Mouse (Mus musculus) mesoderm, embryonic 11.5 days (tissue): ENCODE measurements at regions not wholly inside any gene's neighbourhood (a gene's known extent, or its start where the extent isn't known, plus 50 kb on each side); places are given as distances from the start of the nearest gene placed in this dataset.

Experiments used
- DNase-seq: peaks from one replicate; pipeline ENCODE4 v3.0.0-alpha.2; 2012; ENCODE audit warnings: low read depth, low spot score

DNA sequence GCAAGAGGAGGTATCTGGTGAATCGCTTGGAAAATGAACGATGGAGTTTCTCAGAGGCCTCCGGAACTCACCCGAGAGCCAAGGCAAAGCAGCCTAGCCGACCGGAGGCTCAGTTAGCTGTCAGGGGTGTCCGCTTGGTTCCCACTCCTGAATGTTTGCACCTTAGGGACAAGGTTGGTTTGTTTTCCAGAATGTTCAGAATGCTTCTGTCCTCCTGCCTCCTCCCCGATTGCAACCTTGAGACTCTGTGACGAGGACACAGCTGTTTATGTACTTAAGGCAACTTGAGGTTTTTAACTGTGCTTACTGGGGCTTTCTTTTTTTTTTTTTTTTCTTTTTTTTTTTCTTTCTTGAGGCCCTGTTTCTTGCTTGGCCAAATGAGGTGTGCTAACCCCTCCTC is 281.1 kb upstream of the Tbx3 start:
- DNase-seq, result no peak

DNA sequence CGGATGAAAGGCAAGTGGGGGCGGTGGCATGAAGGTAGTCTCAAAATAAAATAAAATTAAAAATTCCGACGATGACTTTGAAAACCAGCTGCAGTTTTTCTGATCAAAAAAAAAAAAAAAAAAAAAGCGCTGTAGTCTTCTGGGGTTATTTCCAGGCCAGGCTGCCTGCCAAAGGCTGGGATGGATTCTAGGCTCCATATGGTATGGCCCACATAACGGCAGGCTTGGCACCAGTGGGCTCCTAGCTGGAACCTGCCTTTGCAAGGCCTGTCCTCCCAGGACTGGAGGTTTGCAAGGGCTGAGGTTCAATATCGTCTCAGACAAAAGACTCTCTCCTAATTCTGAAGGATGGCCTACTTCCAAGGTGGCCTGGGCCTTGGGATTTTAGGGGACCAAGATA is 280.6 kb upstream of the Tbx3 start:
- no peak for DNase-seq

DNA sequence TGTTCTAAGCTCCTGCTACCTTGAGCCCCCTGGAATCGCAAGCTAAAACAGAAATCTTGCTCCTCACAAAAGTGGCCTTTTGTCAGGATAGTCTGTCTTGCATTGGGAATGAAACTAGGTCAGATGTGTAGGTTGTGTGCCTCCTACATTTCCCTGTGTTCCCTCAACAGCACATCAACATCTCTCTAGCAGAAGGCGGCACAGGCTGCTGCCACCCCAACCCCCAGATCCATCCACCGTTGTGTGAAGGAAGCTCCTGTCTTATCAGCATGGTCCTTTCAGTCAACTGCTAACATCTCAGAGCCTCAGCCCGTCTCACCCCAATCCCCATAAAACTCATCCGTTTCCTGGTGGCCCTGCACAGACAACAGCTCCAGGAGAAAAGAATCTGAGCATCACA is 272.0 kb upstream of the Tbx3 start:
- no peak for DNase-seq

DNA sequence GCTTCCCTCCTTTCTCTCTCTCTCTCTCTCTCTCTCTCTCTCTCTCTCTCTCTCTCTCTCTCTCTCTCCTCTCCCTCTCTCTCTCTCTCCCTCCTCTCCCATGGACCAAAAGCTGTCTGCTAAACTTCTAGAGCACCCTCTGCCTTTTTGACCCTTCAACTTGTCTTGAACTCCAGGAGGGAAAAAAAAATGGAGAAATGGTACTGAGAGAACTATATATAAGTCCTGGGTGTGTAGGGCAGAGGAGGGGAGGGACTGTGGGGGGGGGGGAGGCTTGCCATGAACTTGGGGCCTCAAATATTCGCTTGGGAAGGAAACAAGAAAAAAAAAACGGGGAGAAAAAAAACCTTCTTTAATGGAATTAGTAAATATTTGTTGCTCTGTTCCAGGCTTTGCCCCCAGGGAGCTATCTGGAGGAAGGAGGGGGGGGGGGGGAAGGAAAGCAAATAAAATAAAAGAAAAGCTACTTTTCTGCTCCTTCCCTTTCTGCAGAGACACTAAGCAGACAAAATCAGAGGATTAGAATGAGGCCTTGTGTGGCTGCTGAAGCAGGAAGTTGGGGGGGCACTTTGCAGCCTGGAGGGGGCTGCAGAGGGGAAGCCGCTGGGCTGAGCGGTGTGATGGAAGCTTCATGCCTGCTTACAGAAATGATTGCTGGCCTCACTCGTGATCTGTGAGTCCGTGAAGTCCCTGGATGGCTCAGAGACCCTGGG is 270.1 kb upstream of the Tbx3 start:
- peak; percentile 47 for DNase-seq

DNA sequence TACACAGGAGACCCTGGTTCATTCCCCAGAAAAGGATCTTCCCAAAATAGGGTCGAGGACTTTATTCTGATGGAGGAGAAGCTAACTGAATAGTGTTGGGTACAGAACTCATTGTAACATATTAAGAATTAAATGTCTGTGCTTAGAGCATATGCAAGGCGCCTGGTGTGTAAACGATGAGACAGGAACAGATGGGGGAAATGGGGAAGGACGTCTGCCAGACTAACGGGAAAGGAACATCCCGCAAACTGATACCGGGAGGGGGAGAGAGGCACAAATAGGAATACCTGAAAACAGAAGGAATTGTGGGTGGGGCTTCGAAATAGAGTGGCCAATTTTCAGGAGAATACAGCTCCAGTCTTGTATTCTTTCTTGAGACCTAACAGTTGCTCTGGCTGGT is 268.6 kb upstream of the Tbx3 start:
- DNase-seq, result no peak

DNA sequence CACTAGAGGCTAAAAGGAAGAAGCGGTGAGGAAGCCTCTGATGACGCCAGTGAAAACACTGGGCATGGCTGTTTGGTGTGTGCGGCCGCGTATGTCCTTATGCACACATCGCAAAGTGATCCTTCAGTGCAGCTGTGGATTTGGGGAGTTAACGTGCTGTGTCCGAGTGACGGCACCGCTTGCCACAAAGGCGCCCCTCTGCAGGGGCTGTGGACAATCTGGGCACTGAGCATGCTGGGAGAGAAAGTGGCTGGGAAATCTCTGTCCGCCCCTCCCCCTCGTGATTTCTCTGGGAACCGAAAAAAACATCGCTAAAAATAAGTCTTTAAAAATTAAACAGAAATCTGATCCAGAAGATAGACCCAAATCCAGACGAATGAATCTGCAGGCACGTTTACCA is 267.8 kb upstream of the Tbx3 start:
- no peak for DNase-seq

DNA sequence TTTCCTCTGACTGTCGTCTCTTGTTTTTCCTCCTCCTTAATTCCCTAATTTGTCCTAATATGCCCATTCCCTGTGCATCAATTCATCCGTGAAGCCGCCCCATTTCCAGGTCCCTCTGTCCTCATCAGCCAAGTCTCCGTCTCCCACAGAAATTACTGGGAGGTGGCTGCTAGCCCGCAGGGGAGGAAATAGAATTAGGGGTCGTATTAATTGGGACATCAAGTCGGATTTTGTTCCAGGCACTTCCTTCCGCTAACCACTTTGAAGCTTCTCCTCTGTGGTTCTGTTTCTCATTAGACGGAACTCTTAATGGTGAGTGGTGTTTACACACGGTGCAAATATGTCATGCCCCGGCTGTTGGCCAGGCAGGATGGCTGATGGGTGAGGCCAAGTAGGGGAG is 259.5 kb upstream of the Tbx3 start:
- DNase-seq, result no peak

DNA sequence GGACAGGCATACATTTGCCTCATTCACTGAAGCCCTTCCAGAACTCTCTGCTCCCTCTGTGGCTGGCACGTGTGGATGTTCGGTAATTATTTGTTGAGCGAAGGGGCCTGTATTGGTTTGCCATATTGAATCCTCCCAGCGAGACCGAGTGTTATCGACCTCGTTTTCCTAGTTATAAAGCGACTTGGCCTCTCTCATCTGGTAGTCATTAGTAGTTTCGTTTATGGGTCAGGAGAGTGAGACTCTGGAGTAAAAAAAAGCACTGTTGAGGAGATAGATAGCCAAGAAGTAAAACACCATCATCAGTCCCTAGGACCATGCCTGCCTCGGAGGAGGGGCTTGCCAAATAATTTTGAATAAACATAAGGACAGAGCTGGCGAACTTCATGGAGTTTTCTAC is 254.6 kb upstream of the Tbx3 start:
- DNase-seq, result no peak

DNA sequence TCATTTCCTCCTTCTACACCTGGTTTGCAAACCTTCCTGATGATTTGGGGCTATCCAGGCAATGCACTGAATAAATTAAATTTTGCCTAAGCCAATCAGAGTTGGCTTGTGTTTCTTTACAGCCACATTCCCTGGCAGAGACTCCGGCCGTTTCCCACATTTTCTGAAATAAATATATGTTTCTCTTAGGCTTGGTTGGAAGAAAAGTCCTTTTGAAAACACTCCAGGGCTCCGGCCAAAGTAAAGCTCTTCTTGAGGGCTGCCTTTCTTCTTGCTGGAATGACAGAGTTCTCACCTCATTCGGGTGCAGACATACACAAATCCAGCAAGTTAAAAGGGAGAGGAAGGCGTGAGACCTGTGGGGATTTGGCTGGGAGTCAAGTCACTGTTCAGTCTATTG is 252.0 kb upstream of the Tbx3 start:
- DNase-seq, result no peak

DNA sequence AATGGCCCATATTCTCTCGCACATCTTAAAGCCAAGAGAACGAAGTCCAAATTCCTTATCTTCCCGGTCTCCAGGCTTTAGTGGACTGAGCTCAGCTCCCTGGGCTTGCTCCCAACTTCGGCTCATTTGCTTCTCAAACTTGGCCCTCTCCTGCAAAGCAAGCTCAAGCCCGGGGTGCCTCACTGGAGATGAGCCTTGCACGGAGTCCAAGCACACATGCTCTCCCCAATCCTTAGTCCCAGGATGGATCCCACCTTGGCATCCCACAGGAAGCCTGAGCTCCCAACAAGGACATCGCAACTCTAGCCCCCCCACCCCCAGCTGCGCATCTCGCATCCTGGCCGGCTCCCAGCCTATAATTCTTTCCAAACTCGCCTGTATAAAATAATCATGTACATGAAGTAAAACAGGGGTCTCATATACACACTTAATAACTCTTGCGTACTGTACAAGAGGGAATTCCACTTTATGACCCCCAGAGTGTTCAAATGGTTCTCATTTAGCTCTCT is 242.9 kb upstream of the Tbx3 start:
- DNase-seq, result peak; percentile 37

DNA sequence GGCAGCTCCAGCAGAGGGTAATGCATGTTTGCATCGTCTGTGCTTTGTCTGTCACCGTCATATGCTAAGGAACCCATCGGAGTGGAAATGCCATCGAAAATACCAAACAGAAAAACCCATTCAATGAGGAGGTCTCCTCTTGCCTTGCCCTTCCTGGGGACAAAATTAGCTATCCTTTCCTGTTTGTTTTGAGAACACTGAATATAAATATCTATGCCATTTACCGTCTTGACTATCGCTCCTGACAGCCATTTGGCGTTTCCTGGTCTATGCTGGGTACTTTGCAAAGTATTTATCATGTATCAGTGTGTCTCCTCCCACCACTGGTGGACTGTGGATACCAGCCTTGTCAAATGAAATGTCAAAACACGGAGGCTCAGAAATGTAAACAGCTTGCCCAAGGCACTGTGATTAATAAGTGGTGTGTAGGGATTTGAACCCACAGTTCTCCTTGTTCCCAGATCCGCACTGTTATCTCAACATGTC is 239.2 kb upstream of the Tbx3 start:
- no peak for DNase-seq

DNA sequence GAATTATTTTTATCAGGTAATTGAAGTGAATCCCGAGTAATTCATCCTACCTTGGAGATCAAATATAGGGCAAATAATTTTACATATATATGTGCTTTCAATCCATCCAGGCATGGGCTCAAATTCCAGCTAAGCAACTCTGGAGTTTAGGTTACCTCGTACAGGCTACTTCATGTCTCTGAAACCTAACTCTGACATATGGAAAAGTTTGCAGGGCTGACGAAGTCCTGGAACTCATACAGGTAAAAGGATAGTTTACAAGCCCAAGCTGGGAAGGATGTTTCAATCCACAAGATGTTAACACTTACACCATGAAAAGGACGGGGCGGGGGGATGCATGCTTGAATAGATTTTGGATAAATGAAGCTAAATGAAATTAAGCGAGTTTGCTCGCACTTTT is 235.9 kb upstream of the Tbx3 start:
- DNase-seq, result no peak

DNA sequence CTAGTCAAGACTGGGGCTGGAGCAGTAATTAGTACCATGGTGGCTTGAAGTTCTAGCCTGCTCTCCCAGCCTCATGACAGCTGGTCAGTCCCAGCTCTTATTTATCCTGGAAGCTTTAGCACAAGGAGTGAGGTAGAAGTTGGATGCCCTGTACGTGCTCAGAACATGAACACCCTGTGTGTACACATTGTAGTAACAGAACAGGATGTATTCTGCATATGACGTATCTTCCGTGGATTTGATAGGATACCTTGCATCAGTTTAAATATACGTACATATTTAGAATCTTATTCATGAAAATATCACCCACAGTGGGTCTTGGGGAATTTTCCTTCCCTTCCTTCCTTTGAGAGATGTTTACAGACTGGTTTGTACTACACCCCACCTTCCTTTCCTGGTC is 222.0 kb upstream of the Tbx3 start:
- DNase-seq, result no peak

DNA sequence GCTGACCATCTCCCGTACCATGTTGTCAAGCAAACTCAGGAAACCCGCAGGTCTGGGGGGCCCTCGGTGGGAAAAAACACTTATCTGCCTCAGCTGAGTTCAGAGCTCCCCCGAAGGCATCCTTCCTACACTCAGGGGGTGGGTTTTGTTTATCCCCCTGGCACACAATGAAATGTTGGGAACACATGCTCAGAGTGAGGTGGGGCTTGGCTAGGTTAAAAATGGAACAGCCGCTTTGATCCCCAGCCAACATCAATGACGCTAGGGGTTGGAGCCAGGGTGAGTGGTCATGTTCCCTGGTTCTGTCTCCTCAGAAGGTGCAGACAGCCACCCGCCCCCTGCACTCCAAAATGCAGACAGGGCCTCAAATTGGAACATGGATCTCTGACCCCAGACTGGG is 221.3 kb upstream of the Tbx3 start:
- no peak for DNase-seq

DNA sequence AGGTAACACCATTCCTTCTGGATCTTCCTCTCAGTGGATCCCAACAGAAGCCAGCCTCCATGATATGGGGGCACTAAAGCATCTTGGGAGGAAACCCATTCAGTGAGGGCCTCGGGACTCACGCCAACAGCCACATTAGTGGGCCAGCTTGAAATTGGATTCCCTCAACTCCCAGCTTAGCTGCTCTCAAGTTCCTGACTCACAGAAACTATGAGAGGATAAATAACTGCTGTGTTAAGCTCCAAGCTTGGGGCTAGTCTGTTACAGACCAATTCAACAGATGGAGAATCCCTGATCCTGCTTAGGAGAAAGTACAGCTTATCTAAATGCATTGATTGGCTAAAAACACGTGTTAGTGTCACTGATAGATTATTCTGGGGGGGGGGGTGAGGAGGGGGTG is 210.7 kb upstream of the Tbx3 start:
- DNase-seq, result no peak

DNA sequence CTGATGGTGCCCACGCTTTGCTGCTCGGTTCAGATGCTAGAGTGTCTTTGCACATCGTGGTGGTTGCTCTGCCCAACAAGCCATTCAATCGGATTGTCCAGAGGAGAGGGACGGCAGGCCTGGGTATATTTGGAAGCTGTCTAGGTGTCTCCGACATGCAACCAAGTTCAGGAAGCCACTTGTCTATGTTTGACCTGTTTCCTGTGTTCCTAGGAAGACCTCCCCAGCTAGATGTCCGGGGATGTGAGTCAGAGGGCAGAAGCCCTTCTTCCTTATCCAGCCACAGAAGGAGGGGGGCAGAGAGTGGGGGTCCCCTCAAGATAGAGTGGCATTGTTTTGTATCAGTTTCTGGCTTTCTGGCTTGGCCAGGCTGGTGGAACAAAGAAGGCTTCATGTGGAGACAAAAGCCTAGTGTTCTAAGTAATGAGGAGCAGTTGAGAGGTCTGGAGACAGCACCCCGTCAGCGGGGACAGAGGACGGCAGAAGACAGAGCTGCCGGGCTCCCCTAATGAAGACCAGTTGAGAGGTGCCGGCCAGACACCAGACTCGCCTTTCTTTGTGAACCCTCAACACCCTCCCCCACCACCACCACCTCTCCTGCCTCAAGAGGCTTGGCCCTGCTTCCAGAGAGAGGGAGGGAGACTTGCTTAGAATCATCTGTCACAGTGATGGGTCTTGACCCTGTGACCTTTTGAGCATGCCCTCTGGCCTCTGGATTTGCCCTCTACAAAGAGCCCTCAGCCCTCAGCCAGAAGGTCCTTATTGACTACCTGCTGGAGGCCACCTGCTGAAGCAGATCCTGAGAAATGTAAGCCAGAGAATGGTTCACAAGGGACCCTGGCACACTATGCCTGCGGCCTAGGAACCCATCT is 207.6 kb upstream of the Tbx3 start:
- DNase-seq, result peak; percentile 29

DNA sequence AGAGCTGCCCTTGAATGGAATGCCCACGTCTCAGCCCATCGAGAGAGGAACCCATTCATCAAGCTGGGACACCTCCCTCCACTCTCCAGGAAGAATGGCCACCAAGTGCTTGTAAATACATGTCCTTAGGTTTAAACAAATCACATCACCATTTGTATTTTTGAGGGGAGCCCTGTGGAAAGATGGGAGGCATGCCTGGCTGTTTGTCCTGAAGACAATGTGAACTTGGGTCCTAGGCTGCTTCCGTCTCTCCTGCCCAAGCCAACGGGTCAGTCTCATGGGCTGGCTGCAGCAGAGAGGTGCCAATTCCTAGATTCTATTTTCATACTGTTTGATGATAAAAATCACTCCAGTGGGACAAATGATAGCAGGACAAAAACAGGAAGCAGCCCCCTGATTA is 205.9 kb upstream of the Tbx3 start:
- DNase-seq, result no peak

DNA sequence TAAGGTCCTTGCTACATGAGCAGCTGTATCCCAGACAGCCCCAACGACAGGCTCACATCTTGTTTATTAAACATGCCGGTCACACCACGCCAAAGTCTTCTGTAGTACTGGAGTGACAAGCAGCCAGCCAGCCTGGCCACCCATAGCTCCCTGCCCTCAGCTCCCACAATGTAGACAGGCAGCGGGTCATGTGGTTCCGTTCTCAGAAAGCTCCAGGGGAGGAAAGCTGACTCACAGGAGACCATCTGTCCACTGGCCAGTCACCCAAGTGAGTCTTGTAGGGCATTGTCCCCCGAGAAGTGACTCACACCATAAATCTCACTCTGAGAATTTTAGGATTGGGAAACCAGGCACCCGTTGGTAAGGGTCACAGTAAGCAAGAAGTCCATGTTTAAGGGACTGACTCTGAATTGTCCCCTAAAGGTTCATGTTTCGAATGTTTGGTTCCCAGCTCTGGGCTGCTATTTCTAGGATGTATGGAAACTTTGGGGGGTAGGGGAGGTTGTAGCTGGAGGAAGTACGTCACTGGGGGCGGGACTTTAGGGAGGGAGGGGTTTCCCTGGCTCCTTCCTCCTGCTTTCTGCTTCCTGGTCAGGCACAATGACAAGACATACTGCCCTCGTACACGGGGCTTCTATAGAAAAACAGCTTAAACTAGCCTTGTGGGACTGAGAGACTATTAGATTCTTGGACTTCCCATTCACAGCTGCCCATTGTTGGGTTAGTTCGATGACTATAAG is 203.0 kb upstream of the Tbx3 start:
- DNase-seq, result no peak

DNA sequence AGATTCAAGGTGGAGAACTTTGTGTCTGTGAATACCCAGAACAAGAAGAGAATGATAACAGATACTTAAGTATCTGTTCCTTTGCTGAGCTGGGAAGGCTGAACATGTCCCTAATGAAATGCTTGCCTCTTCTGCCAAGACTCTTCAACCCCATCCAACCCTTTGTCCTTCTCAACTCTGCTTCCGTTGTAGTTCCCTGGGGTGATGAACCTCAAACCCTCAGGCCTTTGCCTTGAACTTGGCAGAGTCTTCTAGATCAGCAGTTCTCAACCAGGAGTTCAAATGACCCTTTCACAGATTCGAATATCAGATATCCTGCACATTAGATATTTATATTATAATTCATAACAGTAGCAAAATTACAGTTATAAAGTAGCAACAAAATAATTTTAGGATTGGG is 192.5 kb upstream of the Tbx3 start:
- DNase-seq, result no peak

DNA sequence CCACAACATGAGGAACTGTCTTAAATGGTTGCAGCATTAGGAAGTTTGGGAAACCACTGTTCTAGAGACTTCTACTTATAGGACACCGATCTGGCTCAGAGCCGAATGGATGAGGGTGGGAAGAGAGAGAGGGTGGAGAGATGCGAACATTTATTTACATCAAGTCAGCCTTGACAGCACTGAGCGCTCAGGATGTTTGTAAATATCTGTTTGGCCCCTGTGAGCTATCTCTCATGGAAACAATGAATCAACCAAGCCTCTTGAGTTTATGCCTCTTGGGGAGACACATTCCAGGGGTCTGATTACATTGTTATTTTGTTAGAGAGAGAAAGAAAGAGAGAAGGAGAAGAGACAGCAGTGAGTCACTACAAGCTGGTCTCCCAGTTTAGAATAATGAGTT is 192.1 kb upstream of the Tbx3 start:
- no peak for DNase-seq

DNA sequence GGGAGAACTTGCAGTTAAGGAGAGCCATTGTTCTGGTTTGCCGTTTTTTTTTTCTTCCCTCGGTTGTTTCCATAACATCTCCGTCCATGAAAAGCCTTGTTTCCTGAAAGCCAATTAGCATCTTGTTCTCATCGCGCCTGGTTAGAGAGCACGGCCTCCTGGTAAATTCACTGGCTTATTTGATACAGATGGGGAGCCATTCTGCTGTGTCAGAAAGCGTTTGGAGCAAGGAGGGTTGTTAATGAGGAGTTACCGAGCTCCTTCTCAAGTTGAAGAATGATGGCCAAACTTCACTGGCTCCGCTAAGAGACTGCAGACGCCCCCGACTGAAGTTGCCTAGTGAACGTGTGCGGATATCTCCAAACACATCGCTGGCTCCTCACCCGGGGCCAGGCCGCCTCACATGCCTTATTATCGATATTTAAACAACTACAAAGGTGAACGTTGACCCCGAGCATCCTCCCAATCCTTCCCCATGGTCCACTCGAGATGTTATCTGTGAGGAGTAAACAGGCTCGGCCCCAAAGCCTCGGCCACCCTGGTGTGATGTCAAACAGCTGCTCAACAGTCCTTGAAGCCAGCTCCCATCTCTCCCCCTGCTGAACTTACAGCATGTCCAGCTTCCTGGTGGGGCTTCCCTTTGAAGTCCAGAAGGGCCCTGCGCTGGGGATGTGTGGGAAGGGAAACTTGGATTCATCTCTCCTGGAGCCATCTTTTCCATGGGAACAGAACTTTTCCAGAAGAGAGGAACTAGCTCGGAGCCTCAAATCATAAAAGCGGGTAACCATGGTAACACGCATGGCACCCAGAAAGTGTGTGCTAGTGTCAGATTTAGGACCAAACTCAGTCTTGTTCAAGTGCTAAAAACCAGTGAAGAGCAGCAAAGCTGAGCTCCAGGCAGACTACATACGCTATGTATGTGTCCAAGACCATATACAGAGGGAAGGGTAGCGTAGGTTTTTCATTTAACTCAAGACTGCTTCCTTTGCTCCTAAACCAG is 190.0 kb upstream of the Tbx3 start:
- DNase-seq, result peak; percentile 39
